In the genomic region with DNA sequence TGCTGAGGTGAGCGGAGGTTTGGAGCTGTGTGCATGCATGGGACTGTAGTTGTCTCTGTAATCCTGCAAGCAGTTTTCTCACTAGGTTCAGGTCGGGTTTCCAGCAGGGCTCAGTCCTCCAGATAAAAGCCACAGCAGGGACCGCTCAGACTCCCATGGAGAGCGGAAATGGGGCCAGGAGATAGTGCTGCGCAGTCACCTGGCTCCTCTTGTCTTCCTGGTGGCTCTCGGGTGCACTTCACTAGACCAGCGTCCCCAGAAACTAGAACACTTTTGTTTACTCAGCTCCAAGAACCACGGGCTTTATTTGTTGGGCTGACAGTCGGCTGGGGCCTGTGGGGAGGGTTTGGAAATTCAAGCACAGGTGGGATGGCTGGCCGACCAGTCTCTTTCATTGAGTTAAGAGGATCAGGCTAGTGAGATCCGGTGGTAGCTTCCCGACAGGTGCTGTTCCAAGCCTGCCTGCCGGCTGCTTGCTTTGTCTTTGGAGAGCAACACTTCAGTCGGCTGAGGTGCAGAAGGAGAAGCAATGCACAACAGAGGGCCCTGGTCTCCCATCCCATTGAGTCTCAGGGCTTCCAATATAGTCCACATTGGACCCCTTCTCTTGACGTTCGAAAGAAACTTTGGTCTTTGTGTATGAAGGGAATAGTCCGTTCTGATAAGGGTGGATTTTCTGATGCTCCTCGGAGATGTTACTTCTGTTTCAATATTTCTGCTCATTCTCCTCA, we compare ENCODE assay signal across 10 mouse cellular contexts. TPM values are rescaled to one million over a fixed set of nuclear protein-coding genes. Genes with fewer than 3 reads are reported as not detected.
DNase-seq lines count a peak whose midpoint lies in the region; ATAC-seq and TF ChIP-seq lines count a peak whose summit lies in the region.
"Had no signal": no experiment of that assay in that cellular context is flagged by ENCODE, and none has a peak within 500 bp of the region (broad histone marks: within the 10 kb centered on the region; RNA-seq: fewer than 3 reads in every experiment).

No protein-coding gene starts in this region.

- TF ChIP-seq CTCF in heart, adult 2 months (IDR thresholded peaks at IDR 0.05), result no peak
- no peak for TF ChIP-seq CTCF in cerebellum, adult 2 months (IDR thresholded peaks at IDR 0.05; ENCODE audit: borderline replicate concordance, insufficient read depth, low read depth, low read length)

- no peak for ATAC-seq in forebrain, embryonic 14.5 days
- no peak for ATAC-seq in midbrain, embryonic 14.5 days (ENCODE audit: low FRiP score, low TSS enrichment)

- no peak for TF ChIP-seq POLR2A in heart, adult 2 months (IDR thresholded peaks at IDR 0.05; ENCODE audit: insufficient read depth, low read depth, low read length)
- no peak for TF ChIP-seq POLR2A in cerebellum, adult 2 months (IDR thresholded peaks at IDR 0.05; ENCODE audit: borderline replicate concordance, insufficient read depth, low read length)

- H3K9ac ChIP-seq in heart, adult 2 months (ENCODE audit: low read depth, low read length), result no peak overlapping the region
- no peak overlapping the region for H3K9ac ChIP-seq in forebrain, embryonic 14.5 days (ENCODE audit: low read length)
- H3K9ac ChIP-seq in midbrain, embryonic 14.5 days (replicated peaks; ENCODE audit: low read length), result no peak overlapping the region

- peaks cover 12% of the 10 kb centered on the region; the same call in 1 of the 2 replicates for H3K4me1 ChIP-seq in heart, embryonic 10.5 days
- no peaks in the 10 kb centered on the region for H3K4me1 ChIP-seq in heart, adult 2 months (ENCODE audit: control insufficient read depth, insufficient read depth, low read length)
- H3K4me1 ChIP-seq in cerebellum, adult 2 months (ENCODE audit: control insufficient read depth, insufficient read depth, low read length), result no peaks in the 10 kb centered on the region; the same call in 1 of the 2 replicates
- H3K4me1 ChIP-seq in forebrain, embryonic 14.5 days (ENCODE audit: control insufficient read depth, insufficient read depth, low read length), result no peaks in the 10 kb centered on the region; the same call in 1 of the 2 replicates
- H3K4me1 ChIP-seq in midbrain, embryonic 14.5 days (ENCODE audit: control insufficient read depth, insufficient read depth, low read length), result peaks cover 9% of the 10 kb centered on the region; the same call in 1 of the 2 replicates

- intact Hi-C loops in heart, adult 2 months (cut with DNase I), result no loop called here

- 5% methylated on average over 18 of the region's 18 CpGs for WGBS in heart, embryonic 10.5 days
- 24% methylated on average over 18 of the region's 18 CpGs for WGBS in heart, adult 2 months
- WGBS in cerebellum, adult 2 months, result 22% methylated on average over 18 of the region's 18 CpGs
- 5% methylated on average over 18 of the region's 18 CpGs for WGBS in forebrain, embryonic 14.5 days
- 6% methylated on average over 18 of the region's 18 CpGs for WGBS in midbrain, embryonic 14.5 days

- no peaks in the 10 kb centered on the region for H3K79me2 ChIP-seq in heart, adult 2 months (replicated peaks; ENCODE audit: control insufficient read depth, insufficient read depth, low read length)

- H3K4me3 ChIP-seq in heart, embryonic 10.5 days, result peak overlapping the region; percentile 41
- no peak overlapping the region for H3K4me3 ChIP-seq in heart, adult 2 months
- peak overlapping the region; percentile 32 for H3K4me3 ChIP-seq in cerebellum, adult 2 months (replicated peaks; ENCODE audit: insufficient read depth, low read depth, low read length)
- H3K4me3 ChIP-seq in forebrain, embryonic 14.5 days (ENCODE audit: low read depth, low read length), result no peak overlapping the region
- no peak overlapping the region for H3K4me3 ChIP-seq in midbrain, embryonic 14.5 days (replicated peaks; ENCODE audit: low read depth, low read length)

- H3K27ac ChIP-seq in heart, embryonic 10.5 days, result no peak overlapping the region
- H3K27ac ChIP-seq in heart, adult 2 months, result no peak overlapping the region
- H3K27ac ChIP-seq in cerebellum, adult 2 months (ENCODE audit: insufficient read depth, low read length), result no peak overlapping the region
- H3K27ac ChIP-seq in forebrain, embryonic 14.5 days (ENCODE audit: low read depth, low read length), result no peak overlapping the region
- H3K27ac ChIP-seq in midbrain, embryonic 14.5 days (replicated peaks; ENCODE audit: low read depth, low read length), result no peak overlapping the region

- H3K27me3 ChIP-seq in heart, embryonic 10.5 days (ENCODE audit: insufficient read depth, poor library complexity, severe bottlenecking), result peaks cover 55% of the 10 kb centered on the region
- peaks cover 13% of the 10 kb centered on the region for H3K27me3 ChIP-seq in heart, adult 2 months (ENCODE audit: control insufficient read depth, insufficient read depth, low read length)
- H3K27me3 ChIP-seq in cerebellum, adult 2 months (ENCODE audit: control insufficient read depth, insufficient read depth, low read length), result peaks cover 1% of the 10 kb centered on the region; the same call in 1 of the 2 replicates
- H3K27me3 ChIP-seq in forebrain, embryonic 14.5 days (replicated peaks; ENCODE audit: control insufficient read depth, insufficient read depth, low read length), result peaks cover 37% of the 10 kb centered on the region
- peaks cover 42% of the 10 kb centered on the region for H3K27me3 ChIP-seq in midbrain, embryonic 14.5 days (ENCODE audit: control insufficient read depth, insufficient read depth, low read length)

- H3K4me2 ChIP-seq in forebrain, embryonic 14.5 days (ENCODE audit: low read length), result no peak overlapping the region
- H3K4me2 ChIP-seq in midbrain, embryonic 14.5 days (ENCODE audit: low read length), result peak overlapping the region; percentile 29

- H3K9me3 ChIP-seq in heart, embryonic 10.5 days, result no peaks in the 10 kb centered on the region
- no peaks in the 10 kb centered on the region for H3K9me3 ChIP-seq in forebrain, embryonic 14.5 days (replicated peaks; ENCODE audit: control insufficient read depth, low read length)
- no peaks in the 10 kb centered on the region for H3K9me3 ChIP-seq in midbrain, embryonic 14.5 days (ENCODE audit: control insufficient read depth, low read length)

- H3K36me3 ChIP-seq in heart, embryonic 10.5 days, result no peaks in the 10 kb centered on the region
- H3K36me3 ChIP-seq in heart, adult 2 months (ENCODE audit: control insufficient read depth, insufficient read depth, low read length), result no peaks in the 10 kb centered on the region
- no peaks in the 10 kb centered on the region for H3K36me3 ChIP-seq in forebrain, embryonic 14.5 days (ENCODE audit: control insufficient read depth, insufficient read depth, low read length)
- no peaks in the 10 kb centered on the region for H3K36me3 ChIP-seq in midbrain, embryonic 14.5 days (ENCODE audit: control insufficient read depth, insufficient read depth, low read length)

- peak; percentile 75 for DNase-seq in heart, embryonic 10.5 days (ENCODE audit: low spot score)
- DNase-seq in heart, adult 2 months, result no peak
- peak; percentile 38 to 46 for DNase-seq in cerebellum, adult 2 months
- peak; percentile 11 for DNase-seq in forebrain, embryonic 14.5 days (ENCODE audit: low spot score)
- DNase-seq in midbrain, embryonic 14.5 days, result peak; percentile 23
- no peak for DNase-seq in testis, postnatal 14 days (ENCODE audit: low spot score)
- no peak for DNase-seq in left cerebral cortex, adult 8-10 months (ENCODE audit: low spot score in 2 of 2)
- no peak for DNase-seq in right cerebral cortex, postnatal 10 days (ENCODE audit: low spot score in 2 of 2)
- DNase-seq: adrenal gland, postnatal 36 days had no signal

- TF ChIP-seq EP300 in heart, adult 2 months (IDR thresholded peaks at IDR 0.05; ENCODE audit: insufficient read depth, low read depth, low read length), result no peak

RNA-seq across cellular contexts. Expression of gene Fgf5, which starts 1.9 kb away (rescaled TPM):
- polyA plus RNA-seq in heart, embryonic 10.5 days (2016; fragmentation: Nextera tagmentation; extraction: Ambion mirVana), result 1.9 and 5.2 TPM in 2 replicates
- not detected for total RNA-seq in heart, adult 2 months (2021)
- not detected in 2 replicates for polyA plus RNA-seq in heart, adult 2 months (2012; rRNA removed)
- polyA plus RNA-seq in cerebellum, adult 2 months (2012; rRNA removed), result 1.1 and 1.5 TPM in 2 replicates
- polyA plus RNA-seq in forebrain, embryonic 14.5 days (2014; fragmentation: Nextera tagmentation; extraction: Ambion mirVana), result 0.29 and 0.78 TPM in 2 replicates
- polyA plus RNA-seq in midbrain, embryonic 14.5 days (2014; fragmentation: Nextera tagmentation; extraction: Ambion mirVana), result 1.1 and 1.4 TPM in 2 replicates
- total RNA-seq in left cerebral cortex, adult 8-10 months (2022), result 1 to 10 TPM; 2.4 to 3.5 (median 3.0) TPM
- total RNA-seq: adrenal gland, postnatal 36 days had no signal
- polyA plus RNA-seq: spleen, adult 2 months had no signal

Comparison
In these comparisons a context has a peak if more than half of its experiments do, and no peak if none do; other contexts are left out.
1. DNase-seq: peak in heart, embryonic 10.5 days (single experiment), cerebellum, adult 2 months (2 of 2), forebrain, embryonic 14.5 days (single experiment) and midbrain, embryonic 14.5 days (single experiment); none in heart, adult 2 months (0 of 2), testis, postnatal 14 days (single experiment), left cerebral cortex, adult 8-10 months (0 of 2) and right cerebral cortex, postnatal 10 days (0 of 2).
2. H3K4me3 ChIP-seq: peak in heart, embryonic 10.5 days (single experiment) and cerebellum, adult 2 months (single experiment); none in heart, adult 2 months (single experiment), forebrain, embryonic 14.5 days (single experiment) and midbrain, embryonic 14.5 days (single experiment).